Mouse (Mus musculus) heart, postnatal 0 days (tissue): ENCODE measurements at regions not wholly inside any gene's neighbourhood (a gene's known extent, or its start where the extent isn't known, plus 50 kb on each side); places are given as distances from the start of the nearest gene placed in this dataset.

ENCODE experiments used
- ATAC-seq: fragments of 200-750 bp; cut with Nextera tagmentation; 2 replicates; pipeline ENCODE4 v1.8.0; 2017; ENCODE audit warnings: low read depth, moderate number of reproducible peaks, moderate library complexity; ENCODE audit not compliant: insufficient read depth
- DNase-seq: peaks from one replicate; pipeline ENCODE4 v3.0.0-alpha.2; 2016; ENCODE audit warnings: low spot score
- H3K27ac ChIP-seq: fragments of 300-500 bp; sonication (generic); 2 replicates; pipeline ENCODE4 v1.5.1; 2014; ENCODE audit warnings: low read depth, mild to moderate bottlenecking
- H3K27me3 ChIP-seq: fragments of 300-500 bp; sonication (generic); 2 replicates; pipeline ENCODE4 v1.6.1; 2014; ENCODE audit warnings: low read length, mixed read lengths; ENCODE audit not compliant: control insufficient read depth, insufficient read depth
- H3K36me3 ChIP-seq: fragments of 300-500 bp; sonication (generic); replicated peaks from 2 replicates; pipeline ENCODE4 v1.6.1; 2014; ENCODE audit warnings: low read length, mixed read lengths; ENCODE audit not compliant: control insufficient read depth, insufficient read depth
- H3K4me1 ChIP-seq: fragments of 300-500 bp; sonication (generic); 2 replicates; pipeline ENCODE4 v1.6.1; 2014; ENCODE audit warnings: antibody characterized with exemption; ENCODE audit not compliant: control insufficient read depth, insufficient read depth
- H3K4me2 ChIP-seq: fragments of 300-500 bp; sonication (generic); 2 replicates; pipeline ENCODE4 v1.6.1; 2014; ENCODE audit warnings: low read depth, mild to moderate bottlenecking, low read length, moderate library complexity
- H3K4me3 ChIP-seq: fragments of 300-500 bp; sonication (generic); 2 replicates; pipeline ENCODE4 v1.5.1; 2014; ENCODE audit warnings: low read depth, low read length
- H3K9ac ChIP-seq: fragments of 300-500 bp; sonication (generic); replicated peaks from 2 replicates; pipeline ENCODE4 v1.6.1; 2014; ENCODE audit warnings: low read depth, low read length, mixed read lengths
- H3K9me3 ChIP-seq: fragments of 300-500 bp; sonication (generic); replicated peaks from 2 replicates; pipeline ENCODE4 v1.6.1; 2016; ENCODE audit warnings: low read length; ENCODE audit not compliant: control insufficient read depth
- CTCF ChIP-seq: IDR thresholded peaks from 2 replicates; pipeline ENCODE4 v1.5.1; 2016; ENCODE audit warnings: antibody characterized with exemption, control low read depth, low read depth
- EP300 ChIP-seq: IDR thresholded peaks from 2 replicates; pipeline ENCODE4 v1.6.1; 2016; ENCODE audit warnings: antibody characterized with exemption, low read depth
- WGBS: fragments of 180-500 bp; shearing (Covaris S2); extraction: QIAGEN DNeasy Blood & Tissue Kit; methylation state at CpG from one replicate; pipeline ENCODE4 v1.1.7; 2014; 5-methylcytosine and 5-hydroxymethylcytosine counted together

- Histone ChIP-seq H3K36me3 (no peaks in the 10 kb centered on the region), H3K4me1 (0 out of 2 replicates have a peak, but pooled peaks cover 4% of the 10 kb centered on the region), H3K9me3 (no peaks in the 10 kb centered on the region), H3K27me3 (no peaks in the 10 kb centered on the region), H3K4me2 (no peak overlapping the region), H3K9ac (no peak overlapping the region), H3K4me3 (no peak overlapping the region), H3K27ac (no peak overlapping the region)
- 53% methylated on average over 9 of the region's 9 CpGs for WGBS
- TF ChIP-seq EP300 (no peak), CTCF (no peak)
- DNase-seq (no peak), ATAC-seq (no peak)
Measured at GRCm38 (mm10) chr17:4940589-4940988, 53.5 kb upstream of the Arid1b start.

- TF ChIP-seq EP300 (no peak), CTCF (no peak)
- Histone ChIP-seq H3K4me2 (no peak overlapping the region), H3K27me3 (no peaks in the 10 kb centered on the region), H3K36me3 (no peaks in the 10 kb centered on the region), H3K9ac (no peak overlapping the region), H3K9me3 (no peaks in the 10 kb centered on the region), H3K27ac (no peak overlapping the region), H3K4me3 (no peak overlapping the region), H3K4me1 (peaks cover 9% of the 10 kb centered on the region; the same call in 1 of the 2 replicates)
- ATAC-seq (no peak), DNase-seq (no peak)
- 70% methylated on average over 4 of the region's 4 CpGs for WGBS
Measured at GRCm38 (mm10) chr17:4941286-4941800, 52.8 kb upstream of the Arid1b start.

- TF ChIP-seq EP300 (no peak), CTCF (no peak)
- H3K36me3 ChIP-seq, result no peaks in the 10 kb centered on the region
- H3K4me1 ChIP-seq, result peaks cover 9% of the 10 kb centered on the region; the same call in 1 of the 2 replicates
- no peak for DNase-seq
- no peak overlapping the region for H3K9ac ChIP-seq
- no peak overlapping the region for H3K4me2 ChIP-seq
- no peak overlapping the region for H3K4me3 ChIP-seq
- ATAC-seq, result no peak
- H3K27ac ChIP-seq, result no peak overlapping the region
- WGBS, result 86% methylated on average over 7 of the region's 7 CpGs
- H3K9me3 ChIP-seq, result no peaks in the 10 kb centered on the region
- no peaks in the 10 kb centered on the region for H3K27me3 ChIP-seq
Measured at GRCm38 (mm10) chr17:4942868-4943267, 51.3 kb upstream of the Arid1b start.
